Mouse (Mus musculus) embryonic fibroblast, embryonic 13.5 days (primary cell): ENCODE measurements around the gene Cacnb3. TPM values are rescaled to one million over a fixed set of nuclear protein-coding genes. Genes with fewer than 3 reads are reported as not detected.
"Not testable (repeated sequence)": the region's sequence is repeated elsewhere in the genome, so short reads cannot be mapped to it uniquely, and the experiment has no call there.

Experiments
- H3K27ac ChIP-seq: 2 replicates; pipeline ENCODE4 v1.5.1; 2012; ENCODE audit warnings: low read length, control low read depth, inconsistent platforms; ENCODE audit not compliant: insufficient read depth
- H3K4me1 ChIP-seq: 2 replicates; pipeline ENCODE4 v1.6.1; 2011; ENCODE audit warnings: low read length; ENCODE audit not compliant: control insufficient read depth, insufficient read depth
- H3K4me3 ChIP-seq: 2 replicates; pipeline ENCODE4 v1.5.1; 2011; ENCODE audit warnings: mild to moderate bottlenecking, control low read depth, low read length; ENCODE audit not compliant: insufficient read depth
- CTCF ChIP-seq: IDR thresholded peaks from 2 replicates; pipeline ENCODE4 v1.5.1; 2011; ENCODE audit warnings: mild to moderate bottlenecking, control low read depth, low read length, moderate library complexity, borderline replicate concordance; ENCODE audit not compliant: insufficient read depth
- POLR2A ChIP-seq: IDR thresholded peaks from 2 replicates; pipeline ENCODE4 v1.6.1; 2011; ENCODE audit warnings: low read depth, mild to moderate bottlenecking, control low read depth, low read length, moderate library complexity
- polyA plus RNA-seq: library from polyadenylated mRNA; stranded (reverse); fragments of >200 nt; gene quantifications from 2 replicates; pipeline ENCODE4 v1.2.4, GENCODE M21; 2011; ENCODE audit warnings: low read depth; ENCODE audit not compliant: missing spikeins, insufficient read length

The Cacnb3 gene
- polyA plus RNA-seq: 40.5 and 44.2 TPM in 2 replicates

DNA sequence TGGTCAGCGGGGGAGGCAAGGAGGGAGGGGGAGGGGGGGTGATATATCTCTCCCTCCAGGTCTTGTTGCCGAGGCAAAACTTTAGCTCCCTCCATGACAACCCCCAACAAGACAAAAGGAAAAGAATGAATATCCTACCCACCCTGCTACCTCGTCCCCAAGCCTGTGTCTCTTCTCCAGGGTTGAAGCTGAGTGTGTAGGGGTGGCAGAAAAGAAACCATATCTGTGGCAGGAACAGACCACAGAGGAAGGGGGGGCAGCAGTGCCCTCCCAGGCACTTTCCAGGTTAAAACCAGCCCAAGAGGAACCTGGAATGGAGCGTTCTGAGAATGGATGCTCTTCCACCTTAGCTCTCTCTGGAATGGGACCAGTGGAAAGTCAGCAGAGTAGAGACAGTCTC is at the start of gene Cacnb3:
Cacnb3 (plus strand) TSS at position 301 of the 400 bp plus-strand sequence.
- TF ChIP-seq CTCF (no peak), POLR2A (no peak)
- Histone ChIP-seq H3K4me3 (no peak within 1 kb of the TSS; the same call in 1 of the 2 replicates), H3K4me1 (peaks cover 9% of the 10 kb centered on the region), H3K27ac (no peak within 1 kb of the TSS)

DNA sequence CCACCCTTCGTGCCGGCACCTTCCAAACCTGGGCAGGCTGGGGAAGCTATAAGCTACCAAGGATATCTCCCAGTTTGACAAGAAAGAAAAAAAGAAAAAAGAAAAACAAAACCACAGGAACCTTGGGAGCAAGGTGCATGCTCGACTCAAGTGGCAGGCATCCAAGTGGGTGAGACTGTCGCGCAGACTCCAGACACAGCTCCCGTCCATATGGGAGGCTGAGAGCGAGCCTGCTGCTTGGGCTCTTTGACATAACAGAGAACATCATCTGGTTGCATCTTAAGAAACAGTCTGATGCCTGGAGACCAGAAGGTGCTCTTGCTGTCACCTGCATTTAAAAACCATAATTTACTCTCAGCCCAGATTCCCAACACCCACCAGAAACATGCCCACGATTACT is 48.2 kb upstream of the Cacnb3 start:
- Histone ChIP-seq H3K4me3 (no peak overlapping the region), H3K4me1 (no peaks in the 10 kb centered on the region), H3K27ac (no peak overlapping the region)
- no peak for TF ChIP-seq POLR2A
- TF ChIP-seq CTCF: no peak

DNA sequence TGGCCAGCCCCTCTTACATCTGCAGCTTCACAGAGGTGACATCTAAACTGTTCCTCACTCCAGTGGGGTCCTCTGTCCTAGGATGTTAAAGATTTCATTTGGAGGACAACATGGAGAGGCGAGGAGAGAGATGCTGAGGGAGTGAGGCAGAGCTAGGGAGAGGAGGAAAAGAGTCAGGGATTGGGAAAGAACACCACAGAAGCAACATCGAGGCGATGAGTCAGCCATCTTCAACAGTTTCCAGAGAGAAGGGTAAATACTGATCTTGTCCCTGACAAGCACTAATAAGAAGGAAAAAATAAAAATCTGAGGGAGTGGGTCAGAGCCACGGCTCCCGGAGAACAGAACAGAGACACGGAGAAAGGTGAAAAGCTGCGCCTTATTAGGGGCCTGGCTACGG is 47.6 kb upstream of the Cacnb3 start:
- Histone ChIP-seq H3K27ac (no peak overlapping the region), H3K4me1 (no peaks in the 10 kb centered on the region), H3K4me3 (no peak overlapping the region)
- TF ChIP-seq CTCF (no peak), POLR2A (no peak)

DNA sequence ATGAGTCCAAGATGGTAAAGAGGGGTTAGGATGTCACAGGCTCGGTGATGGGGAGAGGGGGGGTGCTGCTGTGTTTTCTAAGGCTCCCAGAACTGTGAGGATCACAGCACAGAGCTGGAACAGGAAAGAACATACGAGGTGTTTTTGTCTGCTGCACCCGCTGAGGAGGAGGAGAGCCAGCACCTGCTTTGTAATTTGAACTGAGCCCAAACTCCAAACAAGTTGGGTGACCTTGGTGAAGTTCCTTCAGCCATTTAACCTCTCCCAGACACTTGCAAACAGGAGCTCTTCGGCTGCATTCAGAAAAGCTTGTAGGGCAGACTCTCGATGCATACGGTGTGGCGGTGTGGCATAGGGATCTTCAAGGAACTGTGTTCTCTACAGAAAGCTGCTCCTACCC is 45.2 kb upstream of the Cacnb3 start:
- Histone ChIP-seq H3K4me3 (no peak overlapping the region), H3K4me1 (no peaks in the 10 kb centered on the region), H3K27ac (no peak overlapping the region)
- no peak for TF ChIP-seq CTCF
- TF ChIP-seq POLR2A: no peak

DNA sequence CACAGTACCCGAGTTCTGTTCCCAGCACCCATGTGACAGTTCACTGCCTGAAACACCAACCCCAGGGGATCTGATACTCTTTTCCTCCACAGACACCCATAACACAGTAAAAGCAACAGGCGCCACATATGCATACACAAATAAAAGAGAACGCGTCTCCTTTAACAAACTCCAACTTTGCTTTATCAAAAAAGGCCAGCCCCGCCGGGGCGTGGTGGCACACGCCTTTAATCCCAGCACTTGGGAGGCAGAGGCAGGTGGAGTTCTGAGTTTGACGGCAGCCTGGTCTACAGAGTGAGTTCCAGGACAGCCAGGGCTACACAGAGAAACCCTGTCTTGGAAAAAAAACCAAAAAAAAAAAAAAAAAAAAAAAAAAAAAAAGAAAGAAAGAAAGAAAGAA is 44.5 kb upstream of the Cacnb3 start:
- H3K4me3 ChIP-seq, H3K27ac ChIP-seq, H3K4me1 ChIP-seq: not testable (repeated sequence)

DNA sequence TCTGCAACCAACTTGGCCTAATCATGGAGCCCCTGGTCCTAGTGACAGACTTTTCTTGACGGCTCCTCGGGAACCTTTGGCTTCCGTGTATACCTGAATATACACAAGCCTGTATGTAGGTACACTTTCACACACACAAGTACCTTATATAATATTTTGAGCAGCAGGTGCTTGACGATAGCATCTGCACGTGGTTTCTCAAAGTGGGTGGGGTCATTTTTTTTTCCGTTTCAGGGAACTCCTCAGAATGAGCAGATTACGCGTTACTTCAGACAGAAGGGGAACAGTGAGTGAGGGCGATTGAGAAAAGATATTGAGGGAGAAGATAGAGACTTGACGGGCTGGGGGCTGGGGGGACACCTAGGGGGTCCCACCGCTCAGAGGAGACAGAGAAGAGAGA is 42.9 kb upstream of the Cacnb3 start:
- Histone ChIP-seq H3K4me1 (no peaks in the 10 kb centered on the region), H3K4me3 (no peak overlapping the region), H3K27ac (no peak overlapping the region)
- TF ChIP-seq POLR2A: no peak
- no peak for TF ChIP-seq CTCF

DNA sequence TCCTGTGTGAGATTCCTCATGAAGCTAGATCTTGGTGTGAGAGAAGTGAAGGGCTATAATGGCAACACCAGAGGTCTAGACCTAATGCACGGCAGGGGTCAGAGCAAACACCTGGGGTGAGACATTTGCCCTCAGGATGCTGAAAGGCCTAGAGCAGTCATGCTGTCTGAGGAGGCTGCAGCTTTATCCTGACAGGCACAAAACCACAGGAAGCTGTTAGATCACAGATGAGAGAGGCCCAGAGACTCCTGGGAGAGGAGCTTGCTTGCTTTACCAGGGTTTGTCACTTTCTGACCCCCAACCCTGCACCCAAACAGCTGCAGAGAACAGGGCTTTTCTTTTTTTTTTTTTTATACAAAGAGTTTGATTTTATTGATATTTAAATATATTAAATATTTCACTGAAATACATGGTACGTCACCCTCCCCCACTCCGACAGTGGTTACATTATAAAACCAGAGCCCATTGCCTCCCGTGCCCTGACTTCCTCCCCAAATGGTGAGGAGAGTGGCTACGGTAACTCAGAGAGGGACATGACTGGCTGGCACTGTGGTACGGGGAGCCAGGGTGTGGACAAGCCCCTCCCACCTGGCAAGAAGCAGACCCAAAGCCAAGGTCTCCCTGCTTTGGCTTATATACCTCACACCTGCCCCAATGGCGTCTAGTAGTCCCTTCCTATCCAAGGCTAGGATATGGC is 40.9 kb upstream of the Cacnb3 start:
- no peak overlapping the region for H3K4me3 ChIP-seq
- no peak for TF ChIP-seq POLR2A
- no peak for TF ChIP-seq CTCF
- H3K27ac ChIP-seq: no peak overlapping the region
- no peaks in the 10 kb centered on the region for H3K4me1 ChIP-seq

DNA sequence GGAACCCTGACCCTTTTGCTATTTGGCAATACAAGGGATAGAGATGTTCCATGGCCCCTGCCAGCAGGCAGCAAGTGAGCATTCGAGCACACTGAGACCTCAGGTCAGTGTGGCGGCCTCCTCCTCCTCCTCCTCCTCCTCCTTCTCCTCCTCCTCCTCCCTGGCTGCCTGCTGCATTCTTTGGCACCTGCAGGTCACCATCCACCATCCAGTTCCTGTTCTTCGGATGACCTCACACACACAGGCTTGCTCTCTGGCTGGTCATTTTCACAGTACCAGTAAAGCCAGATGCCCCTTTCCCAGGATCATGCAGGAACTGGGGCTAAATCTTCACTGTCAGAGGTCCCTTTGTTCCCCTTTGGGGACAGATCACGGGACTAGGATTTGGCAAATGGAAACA is 39.2 kb upstream of the Cacnb3 start:
- TF ChIP-seq CTCF: no peak
- TF ChIP-seq POLR2A: no peak
- H3K4me1 ChIP-seq: no peaks in the 10 kb centered on the region

DNA sequence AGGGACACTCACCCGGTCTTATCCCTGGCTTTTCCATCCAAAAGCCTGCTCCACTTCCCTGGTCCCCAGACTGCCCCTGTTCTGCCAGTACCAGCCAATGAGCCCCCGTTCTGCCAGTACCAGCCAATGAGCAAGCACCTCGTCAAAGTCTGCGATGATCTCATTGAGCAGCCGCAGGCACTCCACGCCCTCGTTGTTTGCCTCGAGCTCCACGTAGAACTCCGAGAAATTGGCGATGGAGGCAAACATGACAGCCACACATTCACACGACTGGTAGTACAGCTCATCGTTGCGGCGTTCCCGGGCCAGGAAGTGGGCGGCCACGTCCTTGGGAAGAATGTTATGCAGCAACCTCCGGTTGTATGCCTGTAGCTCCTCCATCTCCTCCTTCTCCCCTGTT is 36.4 kb upstream of the Cacnb3 start:
- H3K4me1 ChIP-seq: no peaks in the 10 kb centered on the region
- H3K4me3 ChIP-seq: no peak overlapping the region
- no peak overlapping the region for H3K27ac ChIP-seq
- TF ChIP-seq CTCF: no peak
- no peak for TF ChIP-seq POLR2A

More for the DNA sequence above, 39.2 kb upstream of the Cacnb3 start:
- no peak overlapping the region for H3K27ac ChIP-seq
- H3K4me3 ChIP-seq: no peak overlapping the region

DNA sequence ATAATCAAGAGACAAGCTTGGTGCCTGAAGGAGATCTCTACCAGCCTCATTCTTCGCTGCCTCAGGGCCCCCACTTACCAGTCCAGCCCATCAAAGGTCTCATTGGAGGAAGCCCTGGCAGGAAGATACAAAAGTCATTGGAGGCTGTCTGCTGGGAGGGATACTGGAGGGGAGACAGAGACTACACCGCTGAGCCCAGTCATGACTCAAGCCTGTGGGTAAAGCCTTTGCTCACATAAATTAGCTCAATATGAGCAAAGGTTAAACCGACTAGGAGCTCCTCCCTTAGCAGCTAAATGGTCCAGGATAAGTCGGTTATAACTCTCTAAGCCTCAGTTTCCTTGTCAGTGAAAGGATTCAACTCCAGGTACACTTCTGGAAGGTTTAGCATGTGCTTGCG is 35.6 kb upstream of the Cacnb3 start:
- H3K4me3 ChIP-seq: no peak overlapping the region
- H3K27ac ChIP-seq: no peak overlapping the region
- TF ChIP-seq CTCF (no peak), POLR2A (no peak)
- no peaks in the 10 kb centered on the region for H3K4me1 ChIP-seq
